Mouse (Mus musculus): ENCODE data around the gene Aicda.

DNA sequence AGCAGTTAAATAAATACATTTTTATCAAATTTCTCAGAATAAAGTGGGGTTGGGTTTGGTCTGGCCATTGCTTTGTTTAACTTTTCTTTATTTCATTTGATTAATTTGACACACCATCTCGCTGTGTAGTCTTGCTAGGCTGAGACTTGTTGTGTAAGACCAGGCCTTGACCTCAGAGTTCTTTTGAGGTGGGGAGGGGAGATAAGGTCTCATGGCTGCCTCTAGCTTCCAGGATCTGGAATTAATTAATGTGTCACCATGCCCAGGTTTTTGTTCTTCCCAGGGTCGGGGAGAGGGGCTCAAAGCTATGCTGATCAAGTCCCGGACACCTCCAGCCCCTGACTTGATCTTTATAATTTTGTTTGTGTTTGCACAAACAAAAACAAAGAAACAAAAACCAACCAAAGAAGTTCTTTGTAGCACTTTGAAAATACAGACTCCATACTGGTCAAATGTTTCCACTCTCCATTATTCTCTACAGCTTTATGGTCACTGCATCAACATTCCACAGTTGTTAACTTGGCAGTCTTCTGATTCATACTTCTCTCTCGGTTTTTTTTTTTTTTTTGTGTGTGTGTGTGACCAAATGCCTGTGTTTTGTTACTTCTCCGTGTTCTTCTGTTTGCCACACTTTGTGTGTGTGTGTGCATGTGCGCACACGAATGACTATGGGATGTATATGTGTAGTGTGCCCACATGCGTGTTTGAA is 22.0 kb upstream of the Aicda start:
- TF ChIP-seq NELFE (IDR thresholded peaks at IDR 0.05; ENCODE audit: low read depth, low read length) (no peak), E2F4 (IDR thresholded peaks at IDR 0.05; ENCODE audit: insufficient replicate concordance, low read depth, low read length) (no peak), POLR2AphosphoS2 (IDR thresholded peaks at IDR 0.05; ENCODE audit: low read depth, low read length) (no peak), ZMIZ1 (IDR thresholded peaks at IDR 0.05; ENCODE audit: low read depth, low read length) (no peak), CTCF (conservative IDR thresholded peaks at IDR 0.05 in 1 of 2, IDR thresholded peaks at IDR 0.05 in 1 of 2; ENCODE audit: low read depth in 2 of 2, low read length in 2 of 2) (no peak), EP300 (IDR thresholded peaks at IDR 0.05; ENCODE audit: low read length) (no peak), JUN (IDR thresholded peaks at IDR 0.05; ENCODE audit: insufficient read depth, low read depth, low read length) (no peak), TBP (conservative IDR thresholded peaks at IDR 0.05; ENCODE audit: low read depth, low read length) (no peak), ZNF384 (IDR thresholded peaks at IDR 0.05; ENCODE audit: low read depth, low read length) (no peak), SMC3 (IDR thresholded peaks at IDR 0.05; ENCODE audit: low read depth, low read length) (no peak), POLR2A (IDR thresholded peaks at IDR 0.05; ENCODE audit: low read depth, low read length) (no peak), CHD1 (IDR thresholded peaks at IDR 0.05; ENCODE audit: low read depth, low read length) (no peak), TCF12 (IDR thresholded peaks at IDR 0.05; ENCODE audit: low read depth, low read length) (no peak), MYC (IDR thresholded peaks at IDR 0.05; ENCODE audit: low read depth, low read length) (no peak)

Data from CH12.LX (cell line).